Mouse (Mus musculus): ENCODE measurements around the gene Defb20. TPM values are rescaled to one million over a fixed set of nuclear protein-coding genes. Genes with fewer than 3 reads are reported as not detected.
"Not testable (repeated sequence)": the region's sequence is repeated elsewhere in the genome, so short reads cannot be mapped to it uniquely, and the experiment has no call there.

Gene Defb20
- not detected for total RNA-seq (2021)
- long read RNA-seq, experiment 1, result 0 reads
- long read RNA-seq, experiment 2, result 0 reads

- no peak for DNase-seq
- intact Hi-C loops (cut with DNase I), result no loop called here
Measured at GRCm38 (mm10) chr2:152476763-152477162, at the start of gene Defb20. Defb20 (plus strand) TSS chr2:152477063.

- no peak for DNase-seq
- intact Hi-C loops (cut with DNase I), result no loop called here
Measured at GRCm38 (mm10) chr2:152427493-152427892, 49.4 kb upstream of the Defb20 start.

GRCm38 (mm10) chr2:152428481-152428880 lies 48.4 kb upstream of the Defb20 start:
- intact Hi-C loops (cut with DNase I); DNase-seq: not testable (repeated sequence)

- intact Hi-C loops (cut with DNase I), result no loop called here
- DNase-seq, result peak; percentile 21 to 44
Measured at GRCm38 (mm10) chr2:152436405-152436901, 40.4 kb upstream of the Defb20 start.

- intact Hi-C loops (cut with DNase I), result loop anchor here (1.0 kb wide), 2 partner anchors 23 to 45 kb away; no protein-coding TSS in a partner anchor
- peak; percentile 90 to 94 for DNase-seq
Measured at GRCm38 (mm10) chr2:152436983-152437860, 39.6 kb upstream of the Defb20 start.

GRCm38 (mm10) chr2:152438963-152439362 lies 37.9 kb upstream of the Defb20 start:
- intact Hi-C loops (cut with DNase I), result no loop called here
- DNase-seq, result no peak

- intact Hi-C loops (cut with DNase I), result no loop called here
Measured at GRCm38 (mm10) chr2:152439833-152440232, 37.0 kb upstream of the Defb20 start.

GRCm38 (mm10) chr2:152442322-152442721 lies 34.5 kb upstream of the Defb20 start:
- no peak for DNase-seq
- intact Hi-C loops (cut with DNase I), result no loop called here

More at GRCm38 (mm10) chr2:152439833-152440232, 37.0 kb upstream of the Defb20 start:
- no peak for DNase-seq

GRCm38 (mm10) chr2:152443281-152443680 lies 33.6 kb upstream of the Defb20 start:
- intact Hi-C loops (cut with DNase I), result no loop called here
- DNase-seq, result no peak

GRCm38 (mm10) chr2:152446642-152447041 lies 30.2 kb upstream of the Defb20 start:
- intact Hi-C loops (cut with DNase I), result no loop called here
- DNase-seq, result no peak

GRCm38 (mm10) chr2:152447461-152447860 lies 29.4 kb upstream of the Defb20 start:
- no peak for DNase-seq

GRCm38 (mm10) chr2:152450241-152450640 lies 26.6 kb upstream of the Defb20 start:
- intact Hi-C loops (cut with DNase I), result loop anchor here (5.0 to 10.0 kb wide), 2 partner anchors 92 to 215 kb away; partner anchors contain the start of genes Defb29 and H13
- DNase-seq, result peak; percentile 51 to 74

More at GRCm38 (mm10) chr2:152447461-152447860, 29.4 kb upstream of the Defb20 start:
- intact Hi-C loops (cut with DNase I), result no loop called here

- peak; percentile 33 to 64 for DNase-seq
- intact Hi-C loops (cut with DNase I), result loop anchor here (5.0 to 10.0 kb wide), 2 partner anchors 90 to 213 kb away; partner anchors contain the start of genes Defb29 and H13
Measured at GRCm38 (mm10) chr2:152452101-152452781, 24.6 kb upstream of the Defb20 start.

GRCm38 (mm10) chr2:152459241-152459640 lies 17.6 kb upstream of the Defb20 start:
- intact Hi-C loops (cut with DNase I), result loop anchor here (10.0 kb wide), 1 partner anchor 206 kb away; the partner anchor contains the start of gene H13
- no peak for DNase-seq

- intact Hi-C loops (cut with DNase I), result no loop called here
- DNase-seq, result no peak
Measured at GRCm38 (mm10) chr2:152464570-152465150, 12.2 kb upstream of the Defb20 start, which contains the start of gene Defb23. Defb23 (minus strand) TSS chr2:152464620.

- DNase-seq, result peak; percentile 15 to 56
- intact Hi-C loops (cut with DNase I), result loop anchor here (5.0 kb wide), 1 partner anchor 71 kb away; the partner anchor contains the start of gene Defb29
Measured at GRCm38 (mm10) chr2:152470973-152471372, 5.9 kb upstream of the Defb20 start.

GRCm38 (mm10) chr2:152472434-152472833 lies 4.4 kb upstream of the Defb20 start:
- intact Hi-C loops (cut with DNase I), result loop anchor here (5.0 kb wide), 1 partner anchor 70 kb away; the partner anchor contains the start of gene Defb29
- no peak for DNase-seq

GRCm38 (mm10) chr2:152480881-152481280 lies 4.0 kb downstream of the Defb20 start:
- intact Hi-C loops (cut with DNase I), result no loop called here
- no peak for DNase-seq

- intact Hi-C loops (cut with DNase I), result no loop called here
- no peak for DNase-seq
Measured at GRCm38 (mm10) chr2:152481726-152482125, 4.9 kb downstream of the Defb20 start.

GRCm38 (mm10) chr2:152487024-152487423 lies 10.2 kb downstream of the Defb20 start:
- no peak for DNase-seq
- intact Hi-C loops (cut with DNase I), result no loop called here

Measured in heart, postnatal 14 days (tissue).